Mouse (Mus musculus): ENCODE results near the gene Gm5148. TPM values are rescaled to one million over a fixed set of nuclear protein-coding genes. Genes with fewer than 3 reads are reported as not detected.

Gene Gm5148
- not detected for total RNA-seq (2023)

GRCm38 (mm10) chr3:37724171-37724804 is at the start of gene Gm5148:
Gm5148 (minus strand) TSS chr3:37724490.

Other genes starting within 250 kb of the Gm5148 start
- under 1 TPM; 0.92 to 0.93 TPM for gene Spry1, start 84.5 kb downstream of the Gm5148 start, total RNA-seq (2023)